In the genomic region with DNA sequence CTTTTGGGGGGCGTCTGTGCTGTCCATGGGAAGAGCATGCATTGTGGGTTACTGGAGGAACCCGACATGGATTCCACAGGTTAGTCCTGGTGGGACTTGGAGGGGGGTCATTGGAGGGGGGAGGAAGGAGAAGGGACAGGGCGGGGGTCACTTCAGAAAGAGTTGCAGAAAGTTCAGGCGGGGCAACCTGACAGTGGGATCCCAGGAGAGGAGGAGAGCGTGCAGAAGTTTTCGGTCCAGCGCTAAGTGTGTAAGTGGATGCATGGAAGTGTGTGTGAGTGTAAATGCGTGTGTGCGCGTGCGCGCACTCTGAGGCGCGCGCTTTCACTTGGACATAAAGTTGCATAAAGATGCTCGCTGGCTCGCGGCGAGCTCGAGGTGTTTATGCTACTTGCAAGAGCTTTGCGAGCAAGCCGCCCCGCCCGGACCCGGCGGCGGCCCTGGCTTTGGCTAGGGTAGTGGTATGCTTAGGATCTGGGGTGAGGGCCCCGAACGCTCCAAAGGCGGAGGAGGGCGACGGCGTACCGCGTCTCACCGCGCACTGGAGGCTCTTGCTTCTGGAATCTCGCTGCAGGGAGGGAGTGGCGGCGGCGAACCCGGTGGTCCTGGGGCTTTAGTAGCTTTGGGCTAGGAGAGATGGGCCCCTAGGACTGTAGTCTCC, we compare ENCODE assay signal across 10 mouse cellular contexts. TPM values are rescaled to one million over a fixed set of nuclear protein-coding genes. Genes with fewer than 3 reads are reported as not detected.
A peak's percentile ranks its signal among the peaks of the same experiment; 100 is the strongest.
DNase-seq lines count a peak whose midpoint lies in the region; ATAC-seq and TF ChIP-seq lines count a peak whose summit lies in the region.
"Had no signal": no experiment of that assay in that cellular context is flagged by ENCODE, and none has a peak within 500 bp of the region (broad histone marks: within the 10 kb centered on the region; RNA-seq: fewer than 3 reads in every experiment).

No protein-coding gene starts in this region.

- no peak for TF ChIP-seq CTCF in cortical plate, adult 2 months (IDR thresholded peaks at IDR 0.05; ENCODE audit: extremely low read depth, insufficient read depth, low read length)

- no peak for TF ChIP-seq POLR2A in cortical plate, adult 2 months (IDR thresholded peaks at IDR 0.05; ENCODE audit: extremely low read depth, insufficient read depth, low read length)

- no peak overlapping the region for H3K27ac ChIP-seq in kidney, embryonic 16.5 days (ENCODE audit: low read length)
- peak overlapping the region; percentile 68 for H3K27ac ChIP-seq in cortical plate, adult 2 months (ENCODE audit: insufficient read depth, low read length)
- H3K27ac ChIP-seq in hindbrain, embryonic 11.5 days (ENCODE audit: low read depth, low read length) = peak overlapping the region; percentile 87
- peak overlapping the region; percentile 92 for H3K27ac ChIP-seq in midbrain, embryonic 13.5 days

- H3K4me1 ChIP-seq in kidney, embryonic 16.5 days (ENCODE audit: insufficient read depth, low read length) = peaks cover 35% of the 10 kb centered on the region
- peaks cover 2% of the 10 kb centered on the region; the same call in 1 of the 2 replicates for H3K4me1 ChIP-seq in cortical plate, adult 2 months (ENCODE audit: control insufficient read depth, insufficient read depth, low read length)
- peaks cover 8% of the 10 kb centered on the region for H3K4me1 ChIP-seq in hindbrain, embryonic 11.5 days (replicated peaks; ENCODE audit: control insufficient read depth, insufficient read depth, low read length)
- peaks cover 63% of the 10 kb centered on the region for H3K4me1 ChIP-seq in midbrain, embryonic 13.5 days (replicated peaks)

- no peaks in the 10 kb centered on the region for H3K36me3 ChIP-seq in kidney, embryonic 16.5 days (ENCODE audit: insufficient read depth, low read length)
- no peaks in the 10 kb centered on the region for H3K36me3 ChIP-seq in hindbrain, embryonic 11.5 days (ENCODE audit: control insufficient read depth, insufficient read depth, low read length)
- no peaks in the 10 kb centered on the region for H3K36me3 ChIP-seq in midbrain, embryonic 13.5 days

- no peak for ATAC-seq in kidney, embryonic 16.5 days (ENCODE audit: low FRiP score, low TSS enrichment)
- ATAC-seq in hindbrain, embryonic 11.5 days (ENCODE audit: low FRiP score) = no peak
- ATAC-seq in midbrain, embryonic 13.5 days = no peak
- ATAC-seq in inflammation-experienced regulatory T-cells, adult 6 months = no peak
- ATAC-seq: Patski had no signal

- no peaks in the 10 kb centered on the region for H3K9me3 ChIP-seq in kidney, embryonic 16.5 days (ENCODE audit: low read length)
- H3K9me3 ChIP-seq in hindbrain, embryonic 11.5 days (ENCODE audit: control insufficient read depth, low read length) = no peaks in the 10 kb centered on the region
- H3K9me3 ChIP-seq in midbrain, embryonic 13.5 days = no peaks in the 10 kb centered on the region

- peak overlapping the region; percentile 31 for H3K4me3 ChIP-seq in kidney, embryonic 16.5 days (ENCODE audit: low read length)
- H3K4me3 ChIP-seq in cortical plate, adult 2 months (ENCODE audit: insufficient read depth, low read length) = peak overlapping the region; percentile 26
- peak overlapping the region; percentile 70 for H3K4me3 ChIP-seq in hindbrain, embryonic 11.5 days (ENCODE audit: low read depth, low read length)
- peak overlapping the region; percentile 46 for H3K4me3 ChIP-seq in midbrain, embryonic 13.5 days (replicated peaks)

- DNase-seq in kidney, adult 18-20 months = no peak
- peak; percentile 79 for DNase-seq in hindbrain, embryonic 11.5 days (ENCODE audit: low spot score)
- DNase-seq in natural killer cell, adult 2 months (ENCODE audit: low spot score in 2 of 2) = no peak
- no peak for DNase-seq in adrenal gland, adult 18-20 months (ENCODE audit: low spot score in 2 of 2)

- WGBS in kidney, embryonic 16.5 days = under 1% methylated on average over 42 of the region's 42 CpGs
- under 1% methylated on average over 42 of the region's 42 CpGs for WGBS in hindbrain, embryonic 11.5 days
- under 1% methylated on average over 42 of the region's 42 CpGs for WGBS in midbrain, embryonic 13.5 days

- H3K9ac ChIP-seq in kidney, embryonic 16.5 days (replicated peaks; ENCODE audit: low read length) = no peak overlapping the region
- H3K9ac ChIP-seq in hindbrain, embryonic 11.5 days (ENCODE audit: low read depth, low read length) = peak overlapping the region; percentile 88
- peak overlapping the region; percentile 74 for H3K9ac ChIP-seq in midbrain, embryonic 13.5 days (replicated peaks)

- H3K27me3 ChIP-seq in kidney, embryonic 16.5 days (ENCODE audit: insufficient read depth, low read length) = peaks cover 97% of the 10 kb centered on the region
- peaks cover 27% of the 10 kb centered on the region for H3K27me3 ChIP-seq in hindbrain, embryonic 11.5 days (ENCODE audit: control insufficient read depth, insufficient read depth, low read length)
- H3K27me3 ChIP-seq in midbrain, embryonic 13.5 days = peaks cover 42% of the 10 kb centered on the region

- peak overlapping the region; percentile 47 for H3K4me2 ChIP-seq in kidney, embryonic 16.5 days (replicated peaks; ENCODE audit: low read depth, low read length)
- H3K4me2 ChIP-seq in hindbrain, embryonic 11.5 days (replicated peaks; ENCODE audit: low read depth, low read length) = peak overlapping the region; percentile 80
- H3K4me2 ChIP-seq in midbrain, embryonic 13.5 days (replicated peaks) = peak overlapping the region; percentile 78

RNA-seq across cellular contexts. Expression of gene Rfx4, which starts 0.7 kb away (rescaled TPM):
- 0.20 and 0.33 TPM in 2 replicates for polyA plus RNA-seq in kidney, embryonic 16.5 days (2015; fragmentation: Nextera tagmentation; extraction: Ambion mirVana)
- 12.2 and 14.3 TPM in 2 replicates for polyA plus RNA-seq in cortical plate, adult 2 months (2012; rRNA removed)
- polyA plus RNA-seq in hindbrain, embryonic 11.5 days (2014; fragmentation: Nextera tagmentation; extraction: Ambion mirVana) = 65.9 and 66.5 TPM in 2 replicates
- 29.0 and 34.3 TPM in 2 replicates for polyA plus RNA-seq in midbrain, embryonic 13.5 days (2015; fragmentation: Nextera tagmentation; extraction: Ambion mirVana)
- under 1 TPM in 1 of 3 experiments, not detected in 2; 0.18 TPM for polyA plus RNA-seq in inflammation-experienced regulatory T-cells, adult 6 months (2017; shearing (Covaris generic))
- total RNA-seq in adrenal gland, adult 18-20 months (2021) = under 1 TPM in 1 of 2 experiments, not detected in 1; 0.16 TPM
- polyA plus RNA-seq: large intestine, adult 2 months had no signal
